Mouse (Mus musculus) adrenal gland, postnatal 36 days (tissue): Measurements from ENCODE around the gene Igsf21. TPM values are rescaled to one million over a fixed set of nuclear protein-coding genes. Genes with fewer than 3 reads are reported as not detected.

Source experiments
- DNase-seq, 2 experiments: peaks; one replicate each; pipeline ENCODE4 v3.0.0; 2021; ENCODE audit warnings: mixed read lengths in 1 of 2
- total RNA-seq, 2 experiments: library from RNA; stranded (reverse); gene quantifications; 2 replicates each; pipeline ENCODE4 v1.2.3; 2021

The Igsf21 gene
- total RNA-seq, 2 experiments from 2014 or later = 2.9 to 3.7 TPM

DNA sequence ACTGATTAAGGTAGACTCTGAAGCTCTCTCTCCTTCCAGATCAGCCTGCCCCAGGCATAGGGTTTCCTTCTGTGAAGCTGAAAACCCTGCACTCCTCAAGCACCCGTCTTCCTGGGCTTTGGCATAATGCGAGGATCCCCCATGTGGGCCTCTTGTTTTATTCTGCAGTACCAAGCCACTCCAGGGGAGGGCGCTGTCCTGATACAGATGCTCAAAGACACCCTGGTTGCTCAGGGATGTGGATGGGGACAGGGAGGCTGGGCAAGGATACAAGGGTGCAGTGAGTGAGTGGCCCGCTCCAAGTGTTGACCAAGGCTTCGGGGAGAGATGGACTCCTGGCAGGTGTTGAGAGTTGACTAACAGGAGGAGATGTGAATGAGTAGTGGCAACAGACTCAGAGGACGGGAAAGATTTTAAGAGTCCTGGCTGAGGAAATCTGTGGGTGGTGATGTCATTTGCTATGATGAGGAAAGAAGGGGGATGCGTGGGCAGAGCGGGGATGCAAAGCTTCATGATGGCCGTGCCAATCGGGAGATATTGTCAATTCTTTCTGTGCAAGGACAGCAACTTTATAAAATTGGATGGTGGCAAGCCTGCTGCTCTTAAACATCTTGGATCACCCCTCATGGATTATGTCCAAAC is 102.6 kb downstream of the Igsf21 start:
- no peak for DNase-seq

DNA sequence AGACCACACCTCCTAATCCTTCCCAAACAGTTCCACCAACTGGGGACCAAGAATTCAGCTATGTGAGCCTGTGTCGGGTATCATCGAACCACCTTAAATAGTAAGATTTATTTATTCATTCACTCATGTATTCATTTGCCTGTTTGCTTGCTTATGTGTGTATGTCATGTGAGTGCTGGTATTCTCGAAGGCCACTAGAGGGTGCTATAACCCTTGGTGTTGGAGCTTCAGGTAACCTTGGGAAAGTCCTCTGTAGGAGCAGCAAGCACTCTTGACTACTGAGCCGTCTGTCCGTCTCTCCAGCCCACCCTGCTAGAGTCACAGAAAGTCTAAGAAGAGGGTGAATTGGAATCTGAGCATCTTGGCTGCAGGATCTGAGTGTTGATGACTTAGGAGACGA is 103.4 kb downstream of the Igsf21 start:
- no peak for DNase-seq

DNA sequence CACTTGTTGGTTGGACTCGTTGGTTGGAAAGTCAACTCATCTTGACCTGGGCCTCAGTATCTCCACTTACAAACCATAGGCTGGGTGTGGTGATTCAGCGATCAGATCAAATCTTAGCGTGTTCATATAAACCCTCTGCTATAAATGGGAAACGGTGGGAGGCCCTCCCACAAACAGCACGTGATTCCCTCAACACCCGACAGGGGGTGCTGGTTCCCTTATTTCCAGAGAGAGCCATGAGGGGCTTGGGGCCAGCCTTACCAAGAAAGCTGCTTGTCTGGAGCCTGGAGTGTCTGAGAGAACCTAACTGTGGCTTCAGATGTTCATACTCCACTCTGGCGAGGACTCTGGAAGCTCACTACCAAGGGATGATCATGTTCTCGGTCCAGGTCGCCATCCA is 106.1 kb downstream of the Igsf21 start:
- DNase-seq = no peak

DNA sequence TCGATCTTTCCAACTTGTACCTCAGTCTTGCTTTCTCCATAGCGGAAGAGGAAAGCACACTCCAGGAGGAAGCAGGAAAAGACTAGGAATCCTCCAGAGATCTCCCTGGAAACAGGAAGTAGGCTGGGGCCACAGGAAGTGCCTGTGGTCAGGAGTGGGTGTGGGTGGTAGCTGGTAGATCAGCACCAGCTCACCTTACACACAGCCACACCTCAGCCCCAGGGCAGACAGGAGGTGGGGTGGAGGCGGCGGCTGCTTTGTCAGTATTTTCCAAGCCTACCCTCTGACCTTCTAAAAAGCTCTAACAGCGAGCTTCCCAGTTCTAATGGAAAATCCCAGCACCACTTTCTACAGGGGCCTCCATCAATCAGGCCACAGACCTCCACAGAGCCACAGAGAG is 107.7 kb downstream of the Igsf21 start:
- DNase-seq = no peak

DNA sequence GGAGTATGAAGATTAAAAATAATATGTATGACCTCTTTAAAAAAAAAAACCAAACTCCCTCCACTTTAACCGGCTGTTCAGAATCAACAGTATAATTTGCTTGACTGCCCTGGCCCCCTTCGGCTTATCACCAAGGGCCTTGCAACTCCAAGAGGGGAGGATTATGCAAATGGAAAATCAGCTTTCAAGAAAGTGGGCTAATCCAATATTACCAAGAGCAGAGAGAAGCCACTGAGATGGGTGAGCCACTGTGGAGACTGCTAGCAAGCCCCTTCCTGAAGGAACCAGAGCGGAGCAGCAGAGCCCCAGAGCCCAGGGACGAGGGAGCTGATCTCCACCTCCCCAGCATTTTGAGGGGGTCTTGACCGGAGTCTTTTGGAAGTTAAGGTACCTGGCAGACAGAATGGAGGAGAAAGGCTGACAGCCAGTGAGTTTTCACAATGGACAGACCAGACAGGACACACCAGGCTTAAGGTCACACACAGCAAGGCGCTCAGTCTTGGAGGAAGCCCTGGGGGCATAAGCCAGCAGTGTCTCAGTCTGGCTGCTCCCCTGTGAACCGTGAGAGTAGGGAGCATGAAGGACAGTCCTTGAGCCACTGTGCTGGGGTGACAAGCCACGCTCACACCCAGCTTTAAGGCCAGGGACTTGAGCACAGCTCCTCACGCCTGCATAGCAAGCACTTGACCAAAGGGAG is 114.8 kb downstream of the Igsf21 start:
- no peak for DNase-seq

DNA sequence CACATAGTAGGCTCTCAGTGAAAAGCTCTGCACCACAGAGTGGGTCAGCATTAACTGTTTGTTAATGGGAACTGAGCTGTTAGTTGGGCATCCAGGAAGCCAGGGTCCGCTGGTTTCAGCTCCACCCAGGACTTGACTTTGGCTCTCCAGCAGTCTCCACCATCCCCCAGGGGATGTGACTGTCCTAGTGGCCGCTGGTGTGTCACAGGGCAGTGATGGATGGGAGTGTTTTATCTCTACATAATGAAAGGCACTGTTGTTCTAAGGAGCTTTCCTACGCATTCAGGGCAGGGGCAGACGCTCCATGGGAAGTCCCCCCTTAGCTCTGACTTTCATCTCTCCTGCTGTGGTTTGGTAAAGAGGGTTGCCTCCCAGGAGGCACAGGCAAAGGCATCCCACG is 115.4 kb downstream of the Igsf21 start:
- no peak for DNase-seq

DNA sequence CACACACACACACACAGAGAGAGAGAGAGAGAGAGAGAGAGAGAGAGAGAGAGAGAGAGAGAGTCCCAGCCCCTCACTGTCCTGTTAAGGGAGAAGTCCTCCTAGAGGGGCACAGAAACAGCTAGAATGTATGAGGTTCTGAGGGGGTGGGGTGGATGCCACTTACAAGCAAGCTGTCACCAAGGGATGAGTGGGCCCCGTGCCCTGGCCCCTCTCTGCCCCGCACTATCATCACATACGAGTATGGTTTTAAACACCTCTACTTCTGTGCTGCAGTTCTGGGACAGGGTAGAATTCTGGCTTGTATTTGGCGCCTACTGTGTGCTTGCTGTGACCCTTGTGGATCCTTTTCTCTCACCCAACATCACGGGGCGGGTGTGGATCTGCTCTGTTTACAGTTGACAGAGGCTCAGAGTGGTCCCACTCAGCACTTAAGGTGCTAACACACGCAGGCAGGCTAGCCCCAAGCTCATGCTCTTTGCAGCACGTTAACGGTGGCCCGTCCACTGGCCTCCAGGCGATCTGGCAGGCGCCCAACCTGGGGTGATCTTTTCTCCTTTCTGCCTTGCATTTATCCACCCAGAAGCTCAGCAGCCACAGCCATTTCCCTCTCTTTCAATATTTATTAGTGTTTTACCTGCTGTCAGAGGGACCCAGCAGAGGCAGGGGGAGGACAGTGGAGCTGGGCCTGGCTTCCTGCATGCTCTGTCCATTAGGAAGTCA is 116.9 kb downstream of the Igsf21 start:
- no peak for DNase-seq

DNA sequence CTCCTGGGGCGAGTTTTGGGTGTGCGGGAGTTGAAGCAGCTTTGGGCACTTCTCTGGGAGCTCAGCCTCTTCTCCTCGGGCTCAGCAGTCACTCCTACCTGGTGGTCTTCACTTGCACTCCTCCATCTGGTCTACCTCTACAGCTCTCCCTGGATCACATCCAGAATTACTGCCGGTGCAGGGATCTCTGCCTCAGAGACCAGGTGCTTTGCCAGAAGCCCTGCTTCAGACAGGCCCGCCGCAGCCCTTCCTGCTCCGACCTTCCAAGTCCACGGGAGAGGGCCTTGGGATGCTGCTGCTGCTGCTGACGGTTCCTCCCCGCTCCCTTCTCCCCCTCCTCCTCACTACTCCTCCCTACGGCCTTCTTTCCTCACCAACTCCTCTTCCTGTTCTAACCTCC is 118.5 kb downstream of the Igsf21 start:
- no peak for DNase-seq

DNA sequence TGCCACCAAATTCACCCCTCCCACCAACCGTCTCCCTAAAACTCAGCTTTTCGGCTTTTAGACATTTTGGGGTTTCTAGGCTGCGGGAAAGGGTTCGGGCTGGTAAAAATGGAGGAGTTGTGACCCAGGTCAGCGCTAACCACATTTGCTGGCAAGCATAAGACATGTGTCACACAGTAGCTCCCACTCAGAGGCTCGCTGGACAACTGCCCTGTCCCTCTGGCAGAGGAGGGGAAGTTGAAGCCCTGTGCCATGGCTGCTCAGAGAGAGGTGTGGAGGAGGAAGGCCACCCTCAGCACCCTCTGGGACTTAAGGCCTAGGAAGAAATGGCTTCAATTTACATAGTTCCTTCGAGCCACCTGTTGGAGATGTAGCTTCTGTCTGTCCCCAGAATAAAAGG is 120.8 kb downstream of the Igsf21 start:
- no peak for DNase-seq

DNA sequence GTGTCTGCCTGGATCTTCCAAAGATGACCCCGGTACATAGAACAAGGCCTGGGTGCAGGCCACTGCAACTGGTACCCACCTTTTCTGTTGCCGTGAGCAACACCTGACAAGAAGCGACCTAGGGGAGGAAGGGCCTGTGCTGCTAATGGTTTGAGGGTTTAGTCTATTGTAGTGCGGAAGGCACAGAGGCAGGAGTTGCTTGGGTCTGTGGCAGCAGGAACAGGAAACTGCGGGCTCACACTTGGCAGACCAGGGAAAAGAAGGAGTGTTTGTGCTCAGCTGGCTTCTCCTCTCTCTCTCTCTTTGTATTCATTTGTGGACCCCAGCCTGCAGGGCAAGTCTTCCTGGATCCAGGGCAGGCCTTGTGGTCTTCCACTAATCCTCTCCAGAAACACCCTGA is 124.0 kb downstream of the Igsf21 start:
- DNase-seq = no peak

DNA sequence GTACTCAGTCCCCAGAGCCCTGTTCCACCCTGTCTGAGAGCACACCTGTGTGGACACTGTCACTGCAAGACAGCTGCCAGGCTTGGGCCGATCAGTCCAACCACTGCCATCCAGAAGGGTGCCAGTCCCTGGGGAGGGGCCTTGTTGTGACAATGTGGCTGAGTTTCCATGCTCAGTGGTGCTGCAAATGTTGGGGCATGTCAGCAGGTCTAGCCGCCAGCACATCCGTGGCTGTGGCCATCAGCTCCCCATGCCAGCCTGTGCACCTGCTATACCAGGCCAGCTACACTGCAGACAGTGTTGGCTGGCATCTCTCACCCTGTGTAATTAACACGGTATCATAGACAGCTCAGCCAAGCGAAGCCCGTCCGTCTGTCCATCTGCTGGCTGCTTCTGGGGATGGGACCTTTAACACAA is 129.3 kb downstream of the Igsf21 start:
- DNase-seq = no peak

DNA sequence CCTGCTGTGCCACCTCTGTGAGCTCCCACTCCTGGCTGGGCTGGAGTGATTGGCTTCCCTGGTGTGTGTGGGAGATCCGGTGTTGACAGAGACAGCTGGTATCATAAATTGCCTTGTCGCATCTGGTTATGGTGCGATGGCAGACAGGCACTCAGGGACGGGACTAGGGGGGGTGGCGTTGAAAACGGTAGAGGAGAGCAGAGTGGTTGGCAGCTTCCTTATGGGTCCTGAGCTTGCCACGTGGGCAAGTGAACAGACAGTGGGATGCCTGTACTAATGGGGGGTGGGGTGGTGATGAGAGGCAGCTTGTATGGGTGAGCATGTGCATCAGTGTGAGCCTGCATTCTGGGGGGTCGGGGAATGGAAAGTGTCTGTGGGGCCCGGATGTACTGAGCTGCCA is 130.8 kb downstream of the Igsf21 start:
- no peak for DNase-seq

DNA sequence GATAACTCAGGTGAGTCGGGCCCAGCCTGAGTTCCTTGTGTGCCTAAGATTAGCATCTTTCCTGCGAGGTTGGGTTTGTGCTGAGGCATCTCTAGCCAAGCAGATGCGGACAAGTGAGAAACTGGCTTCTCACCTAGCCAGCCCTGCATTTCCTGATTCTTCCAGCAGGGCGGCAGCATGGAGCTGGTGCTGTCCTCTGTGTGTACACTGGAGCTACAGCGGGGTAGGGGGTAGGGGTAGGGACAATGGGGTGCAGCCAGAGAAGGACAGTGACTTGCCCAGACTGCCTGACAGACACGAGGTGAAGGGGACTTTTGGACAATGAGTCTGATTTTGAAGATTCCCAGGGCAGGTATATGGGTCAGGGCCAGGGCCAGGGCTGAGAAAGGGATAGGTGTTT is 131.5 kb downstream of the Igsf21 start:
- DNase-seq = no peak

DNA sequence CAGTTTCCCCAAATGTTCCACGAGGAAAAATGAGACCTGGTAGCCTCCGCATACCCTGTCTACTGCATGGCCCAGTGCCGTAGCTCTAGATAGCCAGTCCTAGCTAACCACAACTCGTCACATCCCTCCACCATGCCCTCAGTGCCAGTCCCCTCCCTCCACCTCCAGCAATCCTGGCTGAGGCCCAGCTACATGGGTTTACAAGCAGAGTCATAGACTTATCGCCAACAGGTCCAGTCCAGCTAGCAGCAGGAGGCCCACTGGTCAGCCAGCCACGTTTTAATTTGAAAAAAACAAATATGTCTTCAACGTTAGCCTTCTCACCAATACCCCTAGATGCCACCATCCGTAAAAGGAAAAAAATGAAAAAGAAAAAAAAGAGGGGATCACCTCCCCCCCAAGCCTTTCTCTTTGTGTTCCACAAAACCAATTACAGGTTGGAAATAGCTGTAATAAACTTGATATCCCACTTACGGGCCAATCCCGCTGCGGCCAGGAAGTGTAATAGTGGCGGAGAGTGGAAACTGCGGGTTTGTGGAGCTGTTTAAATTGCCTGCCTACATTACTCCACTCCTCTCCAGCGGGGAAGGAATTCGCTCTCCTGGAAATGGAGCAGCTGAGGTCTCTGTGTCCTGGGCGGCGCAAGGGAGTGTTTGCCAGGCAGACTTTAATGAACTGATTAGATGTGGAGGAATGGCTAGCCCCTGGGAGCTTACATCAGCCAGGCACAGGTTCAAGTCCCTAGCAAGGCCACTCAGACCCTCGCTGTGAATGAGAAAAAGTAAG is 132.7 kb downstream of the Igsf21 start:
- DNase-seq = no peak

DNA sequence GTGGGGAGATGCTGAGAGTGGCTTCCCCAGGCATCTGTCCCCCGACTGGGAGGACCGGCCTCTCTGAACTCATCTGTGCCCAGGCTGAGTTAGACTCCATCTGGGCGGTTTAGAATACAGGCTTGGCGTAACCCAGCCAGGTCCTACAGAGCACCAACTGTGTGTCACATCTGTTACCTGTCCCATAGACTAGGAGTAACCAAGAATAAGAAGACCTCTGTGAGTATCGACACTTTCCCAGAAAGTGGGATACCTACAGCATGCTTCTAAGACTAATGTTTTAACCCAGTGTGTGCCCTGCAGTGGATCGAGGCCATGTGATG is 137.0 kb downstream of the Igsf21 start:
- DNase-seq = no peak

DNA sequence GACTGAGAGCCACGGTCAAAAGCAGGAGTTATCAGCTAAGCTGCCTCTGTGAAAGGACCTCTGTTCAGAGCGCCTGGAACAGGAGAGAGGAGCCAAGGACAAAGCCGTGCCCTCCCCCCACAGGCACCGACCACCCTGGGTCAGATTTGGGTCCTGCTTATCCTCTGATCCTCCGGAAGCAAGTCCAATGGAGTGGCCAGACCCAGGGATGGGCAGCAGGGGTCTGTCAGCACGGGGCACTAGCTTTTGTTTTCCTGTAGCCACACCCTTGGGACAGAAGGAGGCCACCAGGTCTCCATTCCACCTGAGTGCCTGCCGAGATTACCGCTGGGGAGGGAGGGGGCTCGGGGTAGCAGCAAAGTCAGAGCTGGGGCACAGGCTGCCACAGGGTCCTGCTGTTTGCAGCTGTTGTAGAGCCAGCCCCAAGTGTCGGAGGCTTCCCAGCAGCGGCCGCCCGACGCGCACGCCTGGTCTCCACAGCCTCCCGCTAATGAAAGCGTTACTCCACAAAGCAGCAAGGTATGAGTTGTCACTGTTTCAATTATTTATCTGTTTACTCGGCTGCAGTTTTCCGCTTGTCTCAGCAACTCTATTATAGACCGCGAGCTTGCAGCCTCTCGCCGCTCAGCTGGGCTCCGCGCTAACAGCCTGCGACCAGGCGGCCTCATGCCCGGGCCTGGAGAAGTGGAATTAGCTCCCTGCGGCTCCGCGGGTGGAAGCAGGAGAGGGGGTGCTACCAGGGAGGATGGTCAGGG is 137.5 kb downstream of the Igsf21 start:
- DNase-seq = no peak

DNA sequence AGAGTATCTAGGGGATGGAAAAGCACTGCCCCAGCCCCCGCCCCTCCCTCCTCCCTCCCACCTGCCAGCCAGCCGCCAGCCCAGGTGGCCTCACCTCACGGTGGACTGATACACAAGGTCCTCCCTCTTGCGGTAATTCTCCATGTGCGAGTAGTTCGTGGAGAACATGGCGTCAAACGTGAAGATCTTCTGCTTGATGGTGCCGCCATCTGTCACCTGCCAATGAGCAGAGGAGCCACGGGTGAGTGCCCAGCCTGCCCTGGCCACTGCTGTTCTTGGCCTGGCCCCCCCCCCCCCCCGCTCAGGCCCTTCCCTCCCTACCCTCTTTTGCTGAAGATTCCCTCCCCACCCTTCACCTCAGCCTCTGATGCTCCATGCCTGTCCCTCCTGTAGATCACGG is 139.4 kb downstream of the Igsf21 start:
- DNase-seq = no peak

DNA sequence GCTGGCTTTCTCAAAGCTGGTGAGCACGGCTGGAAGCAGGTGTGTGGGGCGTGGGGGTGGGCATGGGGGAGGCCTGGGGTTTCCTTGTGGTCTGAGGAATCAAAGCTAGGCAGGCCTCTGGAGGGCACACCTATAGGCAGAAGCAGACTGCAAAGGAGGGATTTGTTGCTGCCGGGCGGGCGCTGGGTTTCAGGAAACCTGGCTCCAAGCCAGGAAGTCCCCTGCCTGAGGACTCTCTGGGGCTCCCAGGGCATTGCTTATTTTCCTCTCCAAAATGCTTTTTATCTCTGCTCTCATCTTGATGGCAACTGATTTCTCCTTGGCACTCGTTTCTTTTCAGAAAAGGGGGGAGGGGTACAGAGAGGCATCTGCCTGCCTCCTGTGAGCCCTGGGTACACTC is 141.8 kb downstream of the Igsf21 start:
- no peak for DNase-seq

DNA sequence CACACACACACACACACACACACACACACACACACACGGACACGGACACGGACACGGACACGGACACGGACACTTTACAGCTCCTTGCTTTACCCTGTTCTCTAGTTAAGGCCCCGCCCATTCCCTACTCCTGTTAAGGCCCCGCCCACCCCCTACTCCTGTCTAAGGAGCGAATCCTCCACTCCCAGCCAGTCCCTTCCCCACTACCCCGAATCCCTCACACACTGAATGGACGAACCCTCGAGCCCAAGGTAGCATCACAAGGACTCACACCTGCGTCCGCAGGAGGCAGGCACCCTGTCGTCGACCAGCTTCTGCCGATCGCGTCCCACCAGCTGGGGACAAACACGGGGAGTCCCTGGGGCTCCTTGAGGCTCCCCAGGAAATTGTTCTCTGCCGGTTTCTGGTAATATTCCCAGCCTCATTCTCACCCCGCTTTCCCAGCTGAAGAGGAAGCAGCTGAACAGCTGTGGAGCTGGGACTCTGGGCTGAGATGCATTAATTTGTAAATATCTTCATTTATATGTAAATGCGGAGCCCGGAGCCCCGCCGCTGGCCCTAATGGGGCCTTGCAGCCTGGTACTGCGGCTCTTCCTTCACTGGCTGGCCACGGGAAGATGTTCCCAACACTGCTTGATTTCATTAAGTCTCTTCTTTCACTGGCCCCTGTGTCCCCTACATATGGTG is 143.1 kb downstream of the Igsf21 start:
- DNase-seq = peak in 1 of 2 experiments; percentile 42

DNA sequence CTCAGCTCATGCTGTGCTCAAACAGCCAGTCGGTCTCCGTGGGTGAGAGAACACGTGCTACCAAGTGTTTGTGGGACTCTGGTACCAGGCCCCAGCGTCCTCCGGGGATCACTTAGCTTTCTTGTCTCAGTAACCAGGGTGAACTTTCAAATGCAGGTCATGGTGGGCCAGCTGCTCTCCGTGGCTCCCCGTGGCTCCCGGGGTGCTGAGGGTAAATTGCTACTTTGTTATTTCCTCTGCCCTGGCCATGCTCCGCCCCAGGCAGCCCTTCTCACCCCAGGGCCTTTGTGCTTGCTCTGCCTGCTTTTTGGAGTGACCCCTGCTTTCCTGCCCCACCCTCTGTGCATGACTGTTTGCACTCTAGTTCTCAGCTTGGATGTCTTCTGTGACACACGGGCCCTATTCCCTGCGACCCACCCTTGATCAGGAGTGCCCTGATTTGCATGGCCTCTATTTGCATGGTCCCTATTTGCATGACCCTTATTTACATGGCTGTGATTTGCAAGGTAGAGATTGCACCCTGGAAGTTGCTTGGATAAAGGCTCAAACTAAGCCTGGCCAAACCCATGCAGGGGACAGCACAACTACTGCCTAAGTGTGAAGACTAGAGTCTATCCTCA is 143.9 kb downstream of the Igsf21 start:
- no peak for DNase-seq

DNA sequence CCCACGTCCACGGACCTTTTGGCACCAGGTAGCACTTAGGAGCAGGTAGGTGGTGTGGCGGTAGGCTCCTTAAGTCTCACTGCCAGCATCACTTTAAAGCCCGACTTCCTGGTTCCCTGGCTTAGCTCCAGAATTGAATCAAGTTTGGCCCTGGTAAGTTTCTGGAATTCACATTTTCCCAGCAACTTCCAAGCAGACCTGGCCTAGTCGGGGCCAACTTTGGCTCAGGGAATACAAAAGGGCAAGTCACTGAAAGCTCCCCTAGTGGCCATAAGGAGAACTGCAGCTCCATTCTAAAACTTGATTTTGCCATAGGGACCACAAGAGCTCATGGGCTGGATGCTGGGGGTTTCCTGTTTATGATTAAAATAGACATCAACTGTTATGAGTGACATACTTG is 145.5 kb downstream of the Igsf21 start:
- peak; percentile 8 to 22 for DNase-seq
